Mouse (Mus musculus): ENCODE measurements around the gene Lamc1.
"Not testable (repeated sequence)": the region's sequence is repeated elsewhere in the genome, so short reads cannot be mapped to it uniquely, and the experiment has no call there.

The Lamc1 gene

DNA sequence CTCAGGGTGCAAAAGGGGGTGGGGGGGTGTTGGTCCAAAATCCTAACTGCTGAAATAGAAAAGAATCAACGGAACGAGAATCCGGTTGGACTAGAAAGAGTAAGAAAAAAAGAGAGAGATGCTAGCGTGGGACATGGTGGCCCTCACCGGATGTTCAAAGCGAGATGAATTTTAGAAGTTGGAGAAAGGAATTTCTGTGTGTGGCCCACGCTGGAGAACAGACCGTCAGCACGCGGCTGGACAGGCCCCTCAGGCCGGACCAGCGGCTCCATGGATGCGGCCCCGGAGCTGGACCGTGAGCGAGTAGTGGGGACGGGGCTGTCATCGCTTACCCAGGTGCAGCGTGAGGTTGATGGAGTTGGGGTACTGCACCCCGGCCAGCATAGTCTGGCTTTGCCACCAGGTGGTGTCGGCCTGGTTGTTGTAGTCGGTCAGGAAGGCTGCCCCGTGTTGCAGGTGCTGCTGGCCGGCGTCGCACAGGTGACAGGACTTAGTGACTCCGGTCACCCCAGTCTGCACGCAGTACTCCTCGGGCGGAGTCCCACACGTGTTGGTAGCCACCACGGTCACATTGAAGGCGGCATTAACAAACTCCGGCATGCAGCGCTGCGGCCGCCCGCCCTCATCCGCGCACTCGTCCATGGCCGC, 666 bp downstream of the Lamc1 start:
- DNase-seq (ENCODE audit: low read depth in 2 of 2, low spot score in 2 of 2) = peak; percentile 21 to 41

DNA sequence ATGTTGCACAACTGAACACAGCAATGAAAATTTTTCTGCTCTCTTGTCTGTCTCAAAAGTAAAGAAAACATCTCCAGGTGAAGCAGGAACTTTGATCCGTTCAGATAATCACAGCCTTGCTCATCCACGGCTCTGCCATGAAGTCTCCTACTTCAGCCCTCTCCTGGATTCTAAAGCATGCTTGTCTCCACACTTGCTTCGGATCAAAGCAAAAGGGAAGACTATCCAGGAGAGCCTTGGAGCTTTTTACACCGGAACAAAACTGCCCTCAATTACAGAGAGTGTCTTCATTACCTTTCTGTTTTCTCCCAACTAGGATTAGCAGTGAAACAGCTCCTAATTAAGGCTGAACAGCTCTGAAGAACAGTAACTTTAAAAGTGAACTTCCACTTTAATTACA, 1.4 kb downstream of the Lamc1 start:
- no peak for DNase-seq (ENCODE audit: low read depth in 2 of 2, low spot score in 2 of 2)

GRCm38 (mm10) chr1:153329306-153329705, 3.3 kb downstream of the Lamc1 start:
- no peak for DNase-seq (ENCODE audit: low read depth in 2 of 2, low spot score in 2 of 2)

GRCm38 (mm10) chr1:153327063-153327462, 5.5 kb downstream of the Lamc1 start:
- DNase-seq (ENCODE audit: low read depth in 2 of 2, low spot score in 2 of 2) = no peak

GRCm38 (mm10) chr1:153326226-153326625, 6.4 kb downstream of the Lamc1 start:
- no peak for DNase-seq (ENCODE audit: low read depth in 2 of 2, low spot score in 2 of 2)

DNA sequence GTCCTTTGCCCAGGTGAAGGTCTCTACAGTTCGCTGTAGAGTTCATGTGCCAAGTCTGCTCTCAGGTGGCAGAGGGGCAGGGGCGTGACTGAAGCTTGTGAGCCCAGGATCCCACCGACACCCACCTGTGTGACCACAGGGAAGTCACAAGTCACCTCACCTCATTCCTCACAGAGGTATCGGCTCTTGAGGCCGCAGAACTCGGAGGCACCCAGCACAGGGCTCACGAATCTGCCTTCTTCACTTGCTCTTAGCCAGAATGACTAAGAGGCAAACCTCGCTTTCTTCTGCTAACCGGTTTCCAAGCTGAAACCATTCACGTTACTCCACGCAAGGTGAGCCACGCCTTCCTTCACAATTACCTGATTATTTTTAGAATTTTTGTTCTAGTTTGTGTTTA, 11.2 kb downstream of the Lamc1 start:
- DNase-seq (ENCODE audit: low read depth in 2 of 2, low spot score in 2 of 2) = no peak

DNA sequence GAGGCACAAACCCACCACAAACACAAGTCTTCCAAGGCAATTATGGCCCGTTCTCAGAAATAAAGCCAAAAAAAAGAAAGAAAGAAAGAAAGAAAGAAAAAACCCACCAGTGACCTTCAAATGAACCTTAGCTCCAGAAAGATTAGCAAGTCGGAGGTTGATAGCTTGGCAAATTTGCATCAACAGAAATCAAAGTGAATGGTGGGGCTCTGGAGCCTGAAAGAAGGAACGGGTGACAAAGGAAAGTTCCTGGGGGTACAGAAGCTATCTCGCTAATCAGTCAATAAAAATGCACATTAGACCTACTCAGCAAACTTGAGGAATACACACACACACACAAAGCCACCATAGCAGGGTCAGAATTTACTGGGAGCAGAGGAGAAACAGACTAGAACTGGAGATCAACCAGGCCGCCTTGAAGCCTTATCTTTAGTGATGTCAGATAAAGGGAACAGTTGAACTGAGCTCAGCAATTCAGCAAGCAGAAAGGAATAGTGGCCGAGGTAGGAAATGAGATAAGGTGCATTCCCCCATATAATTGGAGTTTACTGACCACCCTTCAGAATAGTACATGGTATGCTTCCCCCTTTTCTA, 11.9 kb downstream of the Lamc1 start:
- no peak for DNase-seq (ENCODE audit: low read depth in 2 of 2, low spot score in 2 of 2)

GRCm38 (mm10) chr1:153320121-153320520, 12.5 kb downstream of the Lamc1 start:
- peak; percentile 49 to 65 for DNase-seq (ENCODE audit: low read depth in 2 of 2, low spot score in 2 of 2)

DNA sequence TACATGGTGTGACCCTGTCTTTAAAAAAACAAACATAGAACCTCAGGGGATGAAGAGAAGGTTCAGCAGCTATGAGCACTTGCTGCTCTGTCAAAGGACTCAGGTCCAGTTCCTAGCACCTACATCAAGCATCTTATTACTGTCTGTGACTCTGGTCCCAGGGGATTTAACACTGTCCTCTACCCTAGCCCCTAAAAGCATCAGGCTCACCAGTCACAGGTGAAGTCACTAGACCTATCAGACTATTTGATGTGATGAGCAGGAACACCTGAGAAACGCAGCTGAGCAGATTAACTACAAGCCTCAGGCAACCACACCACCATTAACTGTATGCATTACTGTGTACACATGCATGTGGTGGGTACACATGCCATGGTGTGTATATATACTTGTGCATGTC, 13.8 kb downstream of the Lamc1 start:
- no peak for DNase-seq (ENCODE audit: low read depth in 2 of 2, low spot score in 2 of 2)

DNA sequence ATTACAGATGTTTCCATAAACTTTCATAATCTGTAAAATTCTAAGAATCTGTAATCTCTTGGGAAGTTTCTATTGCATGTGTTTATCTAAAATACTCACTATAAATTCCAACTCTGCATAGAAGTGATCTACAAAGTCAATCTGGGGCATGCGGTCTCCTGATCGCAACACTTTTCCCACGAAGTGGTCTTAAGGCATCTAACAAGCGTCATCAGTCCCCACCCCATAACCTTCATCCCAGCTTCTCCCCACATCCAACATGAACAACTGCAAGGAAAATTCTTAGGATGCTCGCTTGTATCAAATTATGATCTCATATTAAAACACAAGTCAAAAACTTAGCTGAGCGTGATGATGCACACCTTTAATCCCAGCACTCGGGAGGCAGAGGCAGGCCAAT, 14.3 kb downstream of the Lamc1 start:
- DNase-seq (ENCODE audit: low read depth in 2 of 2, low spot score in 2 of 2) = no peak

DNA sequence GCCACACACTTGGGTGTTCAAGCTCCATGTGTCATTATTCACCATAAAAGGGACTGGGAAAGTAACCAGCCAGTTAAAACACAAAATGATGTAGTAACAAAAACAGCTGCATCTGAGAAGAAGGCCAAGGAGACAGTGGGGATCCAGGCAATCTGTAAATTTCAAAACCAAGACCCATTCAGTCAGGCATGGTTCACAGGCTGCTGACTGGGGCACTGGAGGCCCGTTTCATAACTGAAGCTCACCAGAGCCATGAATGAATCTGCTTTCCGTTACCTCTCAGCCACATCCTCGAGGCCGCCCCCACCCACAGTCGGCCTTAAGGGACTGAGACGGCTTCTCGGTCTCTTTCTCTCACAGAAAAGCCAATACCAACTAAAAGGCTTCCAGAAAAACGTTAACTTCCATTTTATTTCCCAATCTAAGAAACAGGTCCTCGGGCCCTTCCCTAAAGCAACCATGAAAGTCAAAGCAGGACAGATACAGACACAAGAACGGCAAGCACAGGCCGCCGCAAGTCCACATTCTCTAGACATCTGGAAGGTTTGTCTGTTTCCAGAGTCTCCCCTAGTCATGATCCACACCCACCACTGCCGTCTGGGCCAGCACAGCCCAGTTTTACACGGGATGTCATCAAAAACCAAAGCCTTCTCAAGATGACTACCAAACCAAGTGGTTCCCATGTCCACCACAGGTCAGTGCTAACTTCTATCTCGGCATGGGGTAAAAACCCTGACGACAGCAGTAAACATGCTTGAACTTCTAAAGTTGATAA, 14.9 kb downstream of the Lamc1 start:
- DNase-seq (ENCODE audit: low read depth in 2 of 2, low spot score in 2 of 2) = no peak

DNA sequence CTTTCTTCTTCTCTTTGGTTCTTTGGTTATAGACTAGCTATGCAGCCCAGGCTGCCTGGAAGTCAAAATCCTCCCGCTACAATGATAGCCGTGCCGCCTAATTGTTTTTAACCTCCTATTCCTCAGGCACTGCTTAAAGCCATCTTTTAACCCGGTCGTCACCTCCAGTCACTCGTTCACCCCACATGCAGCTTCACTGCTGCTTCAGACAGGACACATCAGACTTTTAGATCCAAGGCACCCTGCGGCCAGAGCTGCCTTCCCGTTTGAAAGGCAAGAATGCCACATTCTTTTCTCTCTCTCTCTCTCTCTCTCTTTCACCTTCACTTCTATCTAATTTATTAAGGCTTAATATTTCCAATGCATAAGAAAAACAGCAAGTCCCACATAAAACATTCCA, 15.6 kb downstream of the Lamc1 start:
- no peak for DNase-seq (ENCODE audit: low read depth in 2 of 2, low spot score in 2 of 2)

DNA sequence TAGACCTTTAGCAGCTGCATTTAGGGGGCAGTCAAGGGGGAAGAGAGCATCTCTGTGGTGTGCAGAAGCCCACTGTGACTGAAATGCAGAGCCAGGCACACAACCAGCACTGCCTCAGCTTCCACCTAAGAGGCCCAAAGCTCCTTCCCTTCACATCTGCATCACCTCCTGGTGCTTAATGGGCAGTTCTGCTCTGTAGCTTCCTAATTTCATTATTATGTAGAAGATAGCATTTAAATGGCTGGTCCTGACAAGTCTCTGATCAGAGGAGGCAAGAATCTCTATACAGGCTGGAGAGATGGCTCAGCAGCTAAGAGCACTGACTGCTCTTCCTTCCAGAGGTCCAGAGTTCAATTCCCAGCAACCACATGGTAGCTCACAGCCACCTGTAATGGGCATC, 16.3 kb downstream of the Lamc1 start:
- DNase-seq (ENCODE audit: low read depth in 2 of 2, low spot score in 2 of 2) = no peak

DNA sequence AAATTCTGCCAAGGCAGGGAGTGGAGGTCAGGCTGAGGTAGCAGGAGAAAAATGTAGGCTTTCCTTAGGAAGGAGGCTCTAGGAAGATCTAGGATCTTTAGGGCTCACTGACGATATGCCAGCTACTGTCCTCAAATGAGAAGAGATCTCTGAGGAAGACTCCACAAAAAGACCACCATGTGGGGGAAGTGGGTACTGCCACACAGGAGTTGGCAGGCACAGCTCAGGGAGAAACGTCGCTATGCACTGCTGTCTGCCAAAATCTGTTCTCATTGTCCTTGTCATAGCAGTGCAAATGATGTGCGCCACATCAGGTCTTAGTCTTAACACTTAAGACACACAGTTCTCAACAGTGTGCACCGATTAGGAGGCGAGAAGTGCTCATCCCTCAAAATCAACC, 17.5 kb downstream of the Lamc1 start:
- no peak for DNase-seq (ENCODE audit: low read depth in 2 of 2, low spot score in 2 of 2)

DNA sequence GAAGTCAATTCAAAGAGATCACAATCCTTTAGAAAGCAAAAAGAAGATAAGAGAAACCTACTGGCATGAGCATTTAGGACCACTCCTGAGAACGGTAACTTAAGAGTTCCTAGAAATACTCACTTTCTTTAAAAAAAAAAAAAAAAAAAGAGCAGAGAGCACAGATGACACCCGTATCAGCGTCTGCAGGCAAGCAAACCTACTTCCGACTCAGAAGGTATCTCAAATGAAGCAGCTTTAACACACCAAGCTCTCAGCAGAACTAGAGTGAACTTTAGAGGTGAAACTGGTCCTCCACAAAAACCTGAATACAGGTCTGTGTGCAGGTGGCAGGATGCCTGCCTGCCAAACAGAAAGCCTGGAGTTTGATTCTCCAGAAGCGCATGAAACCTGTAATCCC, 19.6 kb downstream of the Lamc1 start:
- no peak for DNase-seq (ENCODE audit: low read depth in 2 of 2, low spot score in 2 of 2)

DNA sequence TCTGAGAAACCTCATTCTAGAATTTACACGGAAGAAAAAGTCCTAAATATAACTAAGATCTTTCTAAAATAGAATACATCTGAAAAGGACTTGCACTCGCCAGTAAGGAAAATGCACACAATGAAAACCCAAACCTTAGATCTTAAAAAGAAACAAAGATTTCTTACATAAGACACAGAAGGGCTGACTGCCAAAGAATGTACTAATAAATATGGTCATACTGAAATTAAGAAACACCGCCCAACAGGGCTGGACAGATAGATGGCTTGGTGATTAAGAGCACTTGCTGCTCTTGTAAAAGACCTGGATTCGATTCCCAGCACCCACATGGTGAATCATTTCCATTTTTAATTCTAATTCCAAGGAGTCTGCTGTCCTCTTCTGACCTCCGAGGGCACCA, 22.4 kb downstream of the Lamc1 start:
- DNase-seq (ENCODE audit: low read depth in 2 of 2, low spot score in 2 of 2) = no peak

GRCm38 (mm10) chr1:153309310-153309709, 23.3 kb downstream of the Lamc1 start:
- DNase-seq (ENCODE audit: low read depth in 2 of 2, low spot score in 2 of 2) = no peak

- no peak for DNase-seq (ENCODE audit: low read depth in 2 of 2, low spot score in 2 of 2)
These were observed 23.7 kb downstream of the Lamc1 start for GRCm38 (mm10) chr1:153308915-153309296.

DNA sequence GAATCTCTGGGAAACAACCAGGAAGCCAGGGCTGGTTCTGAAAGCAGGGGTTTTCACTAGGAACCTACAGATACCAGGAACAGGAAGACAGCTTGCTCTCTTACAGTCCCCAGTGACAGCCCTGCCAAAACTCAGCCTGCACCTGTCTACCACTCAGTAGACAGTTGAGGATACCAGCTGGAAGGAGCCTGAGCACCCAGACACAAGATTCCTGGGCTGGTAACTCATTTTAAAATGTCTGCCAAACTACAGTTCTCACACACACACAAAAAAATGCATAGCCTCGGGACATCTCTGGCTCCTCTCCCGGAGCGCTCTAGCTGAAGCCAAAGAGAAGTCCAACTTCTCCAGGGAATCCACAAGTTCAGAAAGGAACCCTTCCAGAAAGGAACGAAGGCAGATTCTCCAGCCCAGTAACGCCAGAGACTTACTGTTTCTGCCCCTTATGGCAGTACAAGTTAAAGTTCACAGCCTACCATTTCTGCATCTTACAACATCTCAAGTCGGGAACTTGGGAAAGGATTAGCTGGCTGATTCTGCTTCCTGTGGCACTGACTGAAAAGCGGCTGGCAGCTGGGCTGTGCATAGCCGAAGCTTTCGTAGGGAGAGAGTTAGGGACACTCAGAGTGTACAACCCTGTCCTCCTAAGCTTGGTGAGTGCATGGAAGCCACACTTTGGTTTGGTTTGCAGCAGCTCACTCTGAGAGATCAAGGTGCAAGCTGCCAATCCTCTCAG, 24.2 kb downstream of the Lamc1 start:
- DNase-seq (ENCODE audit: low read depth in 2 of 2, low spot score in 2 of 2) = no peak

DNA sequence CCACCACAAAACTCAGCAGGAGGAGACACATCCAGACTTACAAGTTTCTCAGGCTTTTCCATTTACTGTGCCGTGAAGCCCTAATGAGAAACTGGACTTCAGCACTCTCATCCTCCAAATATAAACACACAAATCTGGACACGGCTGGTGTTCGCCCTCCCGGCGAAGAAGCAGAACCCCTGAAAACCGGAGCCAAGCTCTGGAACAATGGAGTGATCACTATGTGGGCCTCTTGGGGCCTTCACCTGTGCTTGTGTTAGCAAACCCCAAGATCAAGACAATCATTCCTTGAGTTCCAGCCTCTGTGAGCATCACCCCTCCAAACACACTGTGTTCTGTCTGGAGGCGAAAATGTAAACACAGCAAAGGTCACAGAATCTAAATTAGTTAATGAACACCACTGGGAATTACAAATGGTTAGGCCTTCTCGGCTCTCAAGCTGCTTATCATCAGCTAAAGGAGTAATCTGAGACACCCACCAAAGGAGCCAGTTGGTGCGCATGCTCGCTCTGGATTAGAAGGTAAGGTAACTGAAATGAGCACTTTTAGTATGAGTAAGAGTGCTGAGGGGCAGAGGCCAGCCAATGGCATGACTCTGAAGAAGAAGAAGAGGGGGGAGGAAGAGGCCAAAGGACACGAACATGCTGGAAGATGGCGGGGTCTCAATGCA, 24.9 kb downstream of the Lamc1 start:
- DNase-seq (ENCODE audit: low read depth in 2 of 2, low spot score in 2 of 2) = no peak

GRCm38 (mm10) chr1:153305728-153306127, 26.9 kb downstream of the Lamc1 start:
- DNase-seq (ENCODE audit: low read depth in 2 of 2, low spot score in 2 of 2) = not testable (repeated sequence)
